Mouse (Mus musculus) embryonic facial prominence, embryonic 12.5 days (tissue): ENCODE results near the gene Rrp8. TPM values are rescaled to one million over a fixed set of nuclear protein-coding genes. Genes with fewer than 3 reads are reported as not detected.

Source experiments
- ATAC-seq: fragments of 200-750 bp; cut with Nextera tagmentation; 2 replicates; pipeline ENCODE4 v1.8.0; 2017; ENCODE audit not compliant: insufficient number of reproducible peaks, insufficient read depth, low FRiP score, low TSS enrichment
- H3K27ac ChIP-seq: fragments of 300-500 bp; sonication (generic); 2 replicates; pipeline ENCODE4 v1.5.1; 2016; ENCODE audit warnings: mild to moderate bottlenecking
- H3K27me3 ChIP-seq: fragments of 300-500 bp; sonication (generic); 2 replicates; pipeline ENCODE4 v1.6.1; 2016; ENCODE audit warnings: mild to moderate bottlenecking, moderate library complexity
- H3K36me3 ChIP-seq: fragments of 300-500 bp; sonication (generic); 2 replicates; pipeline ENCODE4 v1.6.1; 2016; ENCODE audit warnings: mild to moderate bottlenecking
- H3K4me1 ChIP-seq: fragments of 300-500 bp; sonication (generic); 2 replicates; pipeline ENCODE4 v1.6.1; 2016
- H3K4me2 ChIP-seq: fragments of 300-500 bp; sonication (generic); replicated peaks from 2 replicates; pipeline ENCODE4 v1.6.1; 2016; ENCODE audit warnings: mild to moderate bottlenecking, moderate library complexity
- H3K4me3 ChIP-seq: fragments of 300-500 bp; sonication (generic); 2 replicates; pipeline ENCODE4 v1.5.1; 2016; ENCODE audit warnings: mild to moderate bottlenecking
- H3K9ac ChIP-seq: fragments of 300-500 bp; sonication (generic); 2 replicates; pipeline ENCODE4 v1.6.1; 2016; ENCODE audit warnings: mild to moderate bottlenecking, moderate library complexity
- H3K9me3 ChIP-seq: fragments of 300-500 bp; sonication (generic); 2 replicates; pipeline ENCODE4 v1.6.1; 2016; ENCODE audit warnings: mild to moderate bottlenecking, moderate library complexity
- WGBS: fragments of 180-500 bp; shearing (Covaris S2); methylation state at CpG from one replicate; pipeline ENCODE4 v1.1.7; 2016; 5-methylcytosine and 5-hydroxymethylcytosine counted together
- polyA plus RNA-seq: library from polyadenylated mRNA; unstranded; fragments of >200 nt; fragmentation: Nextera tagmentation; extraction: Ambion mirVana; gene quantifications from 2 replicates; pipeline ENCODE4 v1.2.1, GENCODE M21; 2016

Gene Rrp8
- polyA plus RNA-seq, 1 experiment from 2014 or later = 46.1 TPM

DNA sequence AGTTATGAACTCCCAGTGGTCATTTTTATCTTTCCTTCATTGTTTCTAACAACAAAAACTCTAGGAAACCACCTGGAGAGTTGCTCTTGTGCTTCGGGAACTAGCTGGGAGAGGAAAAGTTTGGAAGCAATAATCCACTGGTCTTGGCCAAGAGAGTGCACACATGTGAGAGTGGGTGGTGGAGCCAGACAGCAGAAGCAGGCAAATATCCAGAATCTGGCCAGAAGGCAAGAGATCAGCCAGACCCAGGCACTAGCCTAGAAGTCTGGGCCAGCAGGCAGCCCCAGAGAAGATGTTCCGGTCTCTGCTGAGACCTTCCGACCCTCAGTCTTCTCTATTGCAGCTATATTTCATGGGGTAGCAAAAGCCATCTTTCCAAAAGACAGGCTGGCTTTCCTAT is 32.8 kb upstream of the Rrp8 start:
- peaks cover 61% of the 10 kb centered on the region for H3K36me3 ChIP-seq
- 97% methylated on average over 3 of the region's 3 CpGs for WGBS
- H3K4me1 ChIP-seq = peaks cover 19% of the 10 kb centered on the region
- no peak overlapping the region for H3K9ac ChIP-seq
- no peak overlapping the region for H3K4me3 ChIP-seq
- H3K4me2 ChIP-seq = no peak overlapping the region
- H3K27ac ChIP-seq = no peak overlapping the region
- ATAC-seq = no peak
- H3K9me3 ChIP-seq = no peaks in the 10 kb centered on the region
- no peaks in the 10 kb centered on the region for H3K27me3 ChIP-seq

DNA sequence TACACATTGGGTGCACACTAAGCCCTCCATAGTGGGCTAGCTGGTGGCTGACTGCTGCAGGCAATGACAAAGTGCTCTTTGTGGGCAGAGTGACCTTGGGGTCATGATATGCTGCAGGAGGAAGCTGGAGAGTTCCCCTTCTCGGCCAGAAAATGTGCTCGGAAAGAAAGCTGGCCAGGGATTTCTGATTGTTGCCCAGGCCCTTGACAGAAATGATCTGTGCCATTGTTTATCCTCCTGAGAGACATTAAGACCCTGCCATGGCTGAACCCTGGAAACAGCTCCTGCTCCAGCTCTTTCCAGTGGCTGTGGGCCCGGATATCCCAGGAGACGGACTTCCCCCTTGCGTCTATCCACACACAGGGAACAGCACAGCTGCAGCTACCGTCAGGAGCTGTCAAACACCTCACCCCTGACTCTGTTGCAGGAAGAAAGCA is 30.6 kb upstream of the Rrp8 start:
- Histone ChIP-seq H3K4me3 (no peak overlapping the region), H3K9me3 (no peaks in the 10 kb centered on the region), H3K27ac (0 out of 2 replicates have a peak overlapping the region, but pooled peaks have one; percentile 64), H3K4me2 (no peak overlapping the region), H3K27me3 (no peaks in the 10 kb centered on the region; the same call in 1 of the 2 replicates), H3K9ac (no peak overlapping the region), H3K36me3 (peaks cover 79% of the 10 kb centered on the region), H3K4me1 (peaks cover 19% of the 10 kb centered on the region)
- no peak for ATAC-seq
- WGBS = 14% methylated on average over 6 of the region's 6 CpGs

- H3K36me3 ChIP-seq = peaks cover 70% of the 10 kb centered on the region
- 86% methylated on average over 11 of the region's 11 CpGs for WGBS
- no peak for ATAC-seq
Observed at GRCm38 (mm10) chr7:105764331-105764730, 27.1 kb upstream of the Rrp8 start.

GRCm38 (mm10) chr7:105762517-105763270 is 25.5 kb upstream of the Rrp8 start:
- 0 out of 2 replicates have a peak, but pooled peaks have one; percentile 47 for ATAC-seq
- Histone ChIP-seq H3K9ac (no peak overlapping the region), H3K4me2 (peak overlapping the region; percentile 6; the same call in 1 of the 2 replicates), H3K9me3 (no peaks in the 10 kb centered on the region), H3K27me3 (no peaks in the 10 kb centered on the region; the same call in 1 of the 2 replicates), H3K27ac (no peak overlapping the region), H3K4me1 (peaks cover 6% of the 10 kb centered on the region), H3K36me3 (peaks cover 82% of the 10 kb centered on the region), H3K4me3 (no peak overlapping the region)
- WGBS = 32% methylated on average over 55 of the region's 55 CpGs

More at GRCm38 (mm10) chr7:105764331-105764730, 27.1 kb upstream of the Rrp8 start:
- H3K9me3 ChIP-seq = no peaks in the 10 kb centered on the region
- H3K27me3 ChIP-seq = no peaks in the 10 kb centered on the region; the same call in 1 of the 2 replicates
- no peak overlapping the region for H3K9ac ChIP-seq
- no peak overlapping the region for H3K4me3 ChIP-seq
- no peak overlapping the region for H3K4me2 ChIP-seq
- H3K27ac ChIP-seq = no peak overlapping the region
- H3K4me1 ChIP-seq = peaks cover 19% of the 10 kb centered on the region

GRCm38 (mm10) chr7:105761813-105762484 is 24.8 kb upstream of the Rrp8 start:
- Histone ChIP-seq H3K27ac (no peak overlapping the region), H3K9me3 (no peaks in the 10 kb centered on the region), H3K4me1 (no peaks in the 10 kb centered on the region), H3K27me3 (no peaks in the 10 kb centered on the region; the same call in 1 of the 2 replicates), H3K9ac (no peak overlapping the region), H3K36me3 (peaks cover 86% of the 10 kb centered on the region), H3K4me2 (peak overlapping the region; percentile 6; the same call in 1 of the 2 replicates), H3K4me3 (no peak overlapping the region)
- no peak; the same call in 1 of the 2 replicates for ATAC-seq
- 27% methylated on average over 51 of the region's 51 CpGs for whole genome bisulfite sequencing

DNA sequence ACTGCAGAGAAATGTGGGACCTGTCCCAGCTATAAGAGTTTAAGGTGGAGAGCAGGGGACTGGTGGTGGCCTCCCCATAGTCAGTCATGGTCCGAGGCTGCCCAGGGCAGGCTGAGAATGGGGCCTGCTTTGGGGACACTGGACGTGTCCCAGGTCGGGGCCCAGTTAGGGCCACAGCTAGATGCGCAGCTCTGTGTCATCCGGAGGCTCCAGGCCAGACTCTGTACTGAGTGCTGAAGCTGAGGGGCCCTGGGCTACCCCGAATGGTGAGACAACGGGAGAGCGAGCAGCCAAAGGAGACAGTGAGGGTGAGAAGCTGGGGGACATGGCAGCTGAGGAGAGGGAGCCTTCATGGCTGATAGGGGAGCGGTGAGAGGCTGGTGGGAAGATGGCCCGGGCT is 16.1 kb upstream of the Rrp8 start:
- H3K9me3 ChIP-seq = no peaks in the 10 kb centered on the region
- ATAC-seq = no peak
- H3K27ac ChIP-seq = no peak overlapping the region
- H3K36me3 ChIP-seq = peaks cover 67% of the 10 kb centered on the region
- WGBS = 91% methylated on average over 10 of the region's 10 CpGs
- H3K4me2 ChIP-seq = no peak overlapping the region
- H3K27me3 ChIP-seq = no peaks in the 10 kb centered on the region
- no peak overlapping the region for H3K9ac ChIP-seq
- H3K4me1 ChIP-seq = peaks cover 6% of the 10 kb centered on the region
- H3K4me3 ChIP-seq = no peak overlapping the region

DNA sequence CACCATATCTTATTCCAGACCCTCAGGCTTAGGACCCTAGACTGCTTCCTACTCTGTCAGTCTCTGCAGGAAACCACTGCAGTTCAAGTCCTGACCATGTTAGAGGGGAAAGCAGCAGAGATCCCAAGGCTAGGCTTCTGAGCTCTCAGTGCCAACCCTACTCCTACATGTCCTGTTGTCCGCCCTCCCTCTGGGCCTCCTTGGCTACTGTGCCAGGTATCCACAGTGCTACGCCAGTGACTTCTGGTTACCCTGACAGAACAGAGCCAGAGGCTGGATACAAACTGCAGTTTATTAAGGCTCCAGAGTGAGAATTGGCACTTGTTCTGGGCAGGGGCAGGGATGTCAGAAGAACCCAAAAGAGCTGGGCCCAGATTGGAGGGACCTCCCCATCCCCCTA is 15.5 kb upstream of the Rrp8 start:
- no peak overlapping the region for H3K27ac ChIP-seq
- H3K4me1 ChIP-seq = peaks cover 6% of the 10 kb centered on the region
- WGBS = 90% methylated on average over 2 of the region's 2 CpGs
- no peak for ATAC-seq
- H3K36me3 ChIP-seq = peaks cover 61% of the 10 kb centered on the region
- no peaks in the 10 kb centered on the region for H3K27me3 ChIP-seq
- no peak overlapping the region for H3K4me2 ChIP-seq
- H3K9me3 ChIP-seq = no peaks in the 10 kb centered on the region
- no peak overlapping the region; the same call in 1 of the 2 replicates for H3K4me3 ChIP-seq
- no peak overlapping the region for H3K9ac ChIP-seq

- H3K9ac ChIP-seq = peak within 1 kb of the TSS; percentile 64
- H3K27me3 ChIP-seq = no peaks in the 10 kb centered on the region
- H3K4me2 ChIP-seq = peak within 1 kb of the TSS; percentile 73
- peak within 1 kb of the TSS; percentile 52 for H3K4me3 ChIP-seq
- no peak within 1 kb of the TSS for H3K27ac ChIP-seq
- no peaks in the 10 kb centered on the region for H3K9me3 ChIP-seq
- peaks cover 6% of the 10 kb centered on the region for H3K4me1 ChIP-seq
- WGBS = 23% methylated on average over 20 of the region's 20 CpGs
- peaks cover 54% of the 10 kb centered on the region for H3K36me3 ChIP-seq
- ATAC-seq = peak; percentile 88
Observed at GRCm38 (mm10) chr7:105751491-105752433, 14.6 kb upstream of the Rrp8 start, which contains the start of gene Tpp1. Gene Tpp1, minus strand, starts transcription at chr7:105752235.

DNA sequence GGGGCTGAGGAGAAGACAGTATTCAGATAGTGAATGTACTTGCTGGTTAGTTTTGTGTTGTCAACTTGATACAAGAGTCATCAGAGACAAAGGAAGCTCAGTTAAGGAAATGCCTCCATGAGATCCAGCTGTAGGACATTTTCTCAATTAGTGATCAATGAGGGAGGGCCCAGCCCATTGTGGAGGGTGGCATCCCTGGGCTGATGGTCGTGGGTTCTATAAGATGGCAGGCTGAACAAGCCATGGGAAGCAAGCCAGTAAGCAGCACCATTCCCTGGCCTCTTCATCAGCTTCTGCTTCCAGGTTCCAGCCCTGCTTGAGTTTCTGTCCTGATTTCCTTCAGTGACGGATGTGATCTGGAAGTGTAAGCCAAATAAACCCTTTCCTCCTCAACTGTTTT is 10.6 kb upstream of the Rrp8 start:
- Histone ChIP-seq H3K4me2 (no peak overlapping the region), H3K9ac (no peak overlapping the region), H3K9me3 (no peaks in the 10 kb centered on the region), H3K4me3 (no peak overlapping the region), H3K27me3 (no peaks in the 10 kb centered on the region), H3K36me3 (peaks cover 24% of the 10 kb centered on the region), H3K27ac (no peak overlapping the region), H3K4me1 (peaks cover 14% of the 10 kb centered on the region)
- ATAC-seq = no peak
- WGBS = 69% methylated on average over 2 of the region's 2 CpGs

DNA sequence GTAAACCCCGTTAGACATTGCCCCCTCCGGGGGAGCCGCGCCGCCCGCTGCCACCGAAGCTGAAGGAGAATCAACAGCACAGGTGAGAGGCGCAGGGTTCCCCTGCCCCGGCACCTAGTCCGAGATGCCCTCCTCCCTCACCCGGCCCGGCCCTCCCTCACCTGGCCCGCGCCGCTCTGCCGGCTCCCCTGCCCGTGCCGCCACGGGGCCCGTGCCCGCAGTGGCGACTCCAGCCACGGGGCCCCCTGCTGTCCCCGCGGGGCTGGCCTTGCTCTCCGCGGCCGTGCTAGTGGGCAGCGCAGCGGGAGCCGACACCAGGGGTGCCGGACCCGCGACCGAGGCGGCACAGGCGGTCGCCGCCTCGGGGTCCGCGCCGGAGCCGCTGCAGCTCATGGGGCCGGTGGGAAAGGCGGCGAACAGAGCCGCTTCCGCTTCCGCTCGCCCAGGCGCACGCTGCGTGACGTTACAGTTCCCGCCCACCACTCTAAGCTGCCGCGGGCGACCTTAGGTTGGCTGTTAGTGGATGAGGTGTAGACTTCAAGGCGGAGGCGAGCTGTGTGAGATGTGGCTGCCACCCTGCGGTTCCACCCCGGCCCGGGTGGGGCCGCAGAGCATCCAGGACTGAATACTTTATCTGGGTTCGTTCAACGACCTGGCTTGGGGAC is 6.9 kb upstream of the Rrp8 start, which contains the start of gene Taf10:
Gene Taf10 (minus strand): TSS at position 436 of the 665 bp plus-strand sequence.
- peak within 1 kb of the TSS; percentile 72 for H3K27ac ChIP-seq
- H3K9me3 ChIP-seq = no peaks in the 10 kb centered on the region
- H3K9ac ChIP-seq = peak within 1 kb of the TSS; percentile 93
- H3K36me3 ChIP-seq = peaks cover 40% of the 10 kb centered on the region
- H3K4me2 ChIP-seq = peak within 1 kb of the TSS; percentile 89
- peaks cover 10% of the 10 kb centered on the region for H3K4me1 ChIP-seq
- H3K4me3 ChIP-seq = peak within 1 kb of the TSS; percentile 99
- WGBS = under 1% methylated on average over 67 of the region's 67 CpGs
- no peaks in the 10 kb centered on the region for H3K27me3 ChIP-seq
- peak; percentile 97 for ATAC-seq
